Mouse (Mus musculus): Measurements from ENCODE around the gene Cxxc4.

Cxxc4 gene

GRCm38 (mm10) chr3:134243850-134244247 lies 7.6 kb downstream of the Cxxc4 start:
- no peak for DNase-seq (ENCODE audit: low spot score in 2 of 2)

DNA sequence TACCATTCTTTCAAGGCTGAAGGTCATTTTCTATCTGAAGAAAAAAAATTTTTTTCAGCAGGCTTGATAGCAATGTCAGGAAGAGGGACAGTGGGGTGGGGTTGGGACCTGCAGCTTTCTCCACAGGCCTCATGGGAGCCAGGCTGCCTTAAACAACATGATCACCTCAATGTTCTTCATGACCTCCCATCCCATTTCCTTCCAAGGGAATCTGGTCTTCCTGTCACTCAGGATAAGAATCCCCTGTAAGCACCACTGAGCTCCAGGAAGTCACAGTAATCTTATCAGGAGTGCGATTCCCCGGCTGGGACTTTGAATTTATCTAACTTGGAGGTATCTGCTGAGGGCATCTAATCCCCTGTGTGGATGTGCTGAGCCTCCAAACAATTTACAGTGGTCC lies 17.9 kb downstream of the Cxxc4 start:
- DNase-seq (ENCODE audit: low spot score in 2 of 2) = no peak

GRCm38 (mm10) chr3:134258715-134259114 lies 22.4 kb downstream of the Cxxc4 start:
- no peak for DNase-seq (ENCODE audit: low spot score in 2 of 2)

GRCm38 (mm10) chr3:134259300-134259699 lies 23.0 kb downstream of the Cxxc4 start:
- DNase-seq (ENCODE audit: low spot score in 2 of 2) = no peak

- no peak for DNase-seq (ENCODE audit: low spot score in 2 of 2)
Observed at GRCm38 (mm10) chr3:134279655-134280054, 43.4 kb downstream of the Cxxc4 start.

- DNase-seq (ENCODE audit: low spot score in 2 of 2) = no peak
Observed at GRCm38 (mm10) chr3:134281527-134282370, 45.5 kb downstream of the Cxxc4 start.

GRCm38 (mm10) chr3:134295217-134295616 lies 58.9 kb downstream of the Cxxc4 start:
- no peak for DNase-seq (ENCODE audit: low spot score in 2 of 2)

DNA sequence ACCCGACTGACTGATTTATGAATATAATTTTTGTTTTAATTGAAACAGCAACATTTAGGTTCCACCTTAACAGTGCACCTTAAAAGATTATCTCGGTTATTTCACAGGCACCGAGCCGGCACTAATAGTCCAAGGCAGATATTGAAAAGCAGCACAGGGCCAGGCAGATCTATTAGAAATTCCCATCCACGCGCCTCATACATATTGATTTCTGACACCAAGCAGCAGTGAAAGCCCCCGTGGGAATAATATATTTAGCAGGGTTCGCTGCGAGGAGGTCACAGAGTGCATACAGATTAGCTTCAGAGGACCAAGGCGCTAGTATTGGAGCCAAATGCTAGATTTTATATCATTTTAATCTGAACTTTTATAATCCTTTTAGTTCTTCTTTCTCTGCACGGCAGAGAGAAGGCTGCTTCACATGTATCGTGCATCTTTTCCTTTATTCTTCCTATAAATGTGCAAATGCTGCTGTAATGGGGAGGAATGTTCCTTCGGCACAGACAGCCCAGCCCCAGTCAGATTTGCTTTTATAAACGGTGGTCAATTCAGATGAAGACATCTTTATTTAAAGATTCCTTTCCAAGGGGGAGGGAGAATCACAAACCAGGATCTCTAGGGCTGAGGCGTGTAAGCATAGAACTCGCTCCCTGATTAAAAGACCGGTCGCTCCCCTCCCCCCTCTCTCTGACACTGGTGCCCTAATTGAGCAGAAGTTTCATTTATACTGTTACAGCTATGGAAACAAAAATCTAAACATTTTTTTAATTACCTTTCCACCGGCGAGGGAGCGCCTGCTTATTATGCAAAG lies 66.6 kb downstream of the Cxxc4 start:
- DNase-seq (ENCODE audit: low spot score in 2 of 2) = no peak

DNA sequence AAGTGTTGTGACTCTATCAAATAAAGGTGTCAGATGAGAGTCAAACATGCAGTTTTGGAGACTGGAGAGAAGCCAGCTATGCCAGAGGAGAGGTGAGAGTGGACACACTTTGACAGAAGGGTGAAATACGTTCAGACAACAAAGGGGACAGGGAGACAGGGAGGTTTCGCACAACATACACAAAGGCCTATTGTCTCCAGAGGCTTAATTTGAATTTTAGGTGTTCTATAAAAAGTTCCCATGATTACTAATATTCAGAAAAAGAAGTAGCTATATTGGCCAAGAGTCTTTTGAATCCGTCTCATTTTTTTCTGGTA lies 67.2 kb downstream of the Cxxc4 start:
- no peak for DNase-seq (ENCODE audit: low spot score in 2 of 2)

DNA sequence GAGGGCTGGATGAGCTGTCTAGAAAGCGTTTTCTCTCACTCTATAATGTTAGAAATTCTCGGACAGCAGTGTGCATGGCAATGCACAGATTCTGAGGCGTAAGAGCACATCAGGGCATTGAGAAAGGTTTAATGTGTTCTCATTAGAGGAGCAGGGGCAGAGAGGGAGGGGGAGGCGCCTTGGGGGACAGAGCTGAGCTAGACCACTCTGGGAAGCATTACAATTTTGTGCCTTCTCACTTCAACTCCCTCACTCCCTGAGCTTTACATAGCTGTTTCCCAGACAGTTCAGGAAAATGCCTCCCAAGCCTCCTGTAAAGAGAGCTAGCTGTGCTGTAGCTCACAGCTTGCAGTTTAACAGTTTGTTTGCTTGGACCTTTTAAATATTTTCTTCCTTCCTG lies 70.2 kb downstream of the Cxxc4 start:
- no peak for DNase-seq (ENCODE audit: low spot score in 2 of 2)

DNA sequence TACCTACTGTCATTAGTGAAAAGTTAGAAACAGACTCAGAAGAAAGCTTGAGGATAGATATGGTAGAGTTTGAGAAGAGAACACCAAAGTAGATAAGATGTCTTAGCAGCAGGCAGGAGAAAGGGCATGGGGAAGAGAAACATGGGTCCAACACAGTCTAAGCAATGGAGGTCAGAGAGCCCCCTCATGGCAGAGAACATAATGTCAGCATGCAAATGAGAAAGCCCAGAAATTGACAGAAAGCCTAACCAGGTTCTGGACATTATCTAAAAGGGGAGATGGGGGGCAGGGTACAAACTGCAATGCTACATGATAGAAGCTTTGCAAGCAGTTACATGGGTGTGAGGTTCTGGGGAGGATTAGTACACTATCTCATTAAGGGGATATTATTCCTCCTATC lies 71.5 kb downstream of the Cxxc4 start:
- no peak for DNase-seq (ENCODE audit: low spot score in 2 of 2)
